Mouse (Mus musculus): ENCODE measurements at regions not wholly inside any gene's neighbourhood (a gene's known extent, or its start where the extent isn't known, plus 50 kb on each side); places are given as distances from the start of the nearest gene placed in this dataset.
"Not testable (repeated sequence)": the region's sequence is repeated elsewhere in the genome, so short reads cannot be mapped to it uniquely, and the experiment has no call there.

GRCm38 (mm10) chr13:7967886-7968285 is 234.8 kb upstream of the Adarb2 start:
- DNase-seq = no peak

DNA sequence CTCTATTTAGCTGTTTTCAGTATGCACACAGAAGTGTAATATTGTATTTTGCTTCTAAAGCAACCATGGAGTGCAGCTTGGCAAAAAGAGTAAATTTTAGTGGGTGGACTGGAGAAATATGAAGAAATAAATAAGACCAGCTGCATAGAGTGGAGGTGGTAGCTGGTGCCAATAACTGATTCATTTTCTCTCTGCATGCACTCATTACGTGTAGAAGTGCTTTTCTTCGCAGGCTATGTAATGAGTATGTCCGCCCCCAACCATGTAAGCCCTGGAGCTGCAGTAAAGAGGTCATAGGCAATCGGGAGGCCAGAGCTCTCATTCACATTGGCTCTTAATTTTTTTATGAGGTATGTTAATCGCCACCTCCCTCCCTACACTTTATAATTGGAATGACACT is 208.5 kb upstream of the Adarb2 start:
- no peak for DNase-seq

DNA sequence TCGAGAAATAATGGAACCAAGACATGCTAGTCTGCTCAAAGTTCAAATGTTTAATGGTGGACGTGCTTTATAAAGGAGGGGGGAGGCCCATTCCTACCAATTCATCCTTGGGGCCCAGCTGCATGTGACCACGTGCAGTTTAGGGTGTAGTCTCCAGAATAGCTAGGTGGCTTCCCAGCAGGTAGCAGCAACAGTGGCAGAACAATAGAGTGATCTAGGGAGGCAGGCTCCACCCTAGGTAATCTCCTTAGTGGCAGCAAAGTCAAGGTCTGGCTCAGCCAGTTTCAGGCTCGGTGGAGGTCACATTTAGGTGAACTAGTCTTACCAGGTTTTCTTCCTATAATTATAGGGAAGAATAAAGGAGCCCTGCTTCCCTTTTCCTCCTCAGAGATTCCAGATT is 172.6 kb upstream of the Adarb2 start:
- DNase-seq = not testable (repeated sequence)

GRCm38 (mm10) chr13:8050930-8051495 is 151.7 kb upstream of the Adarb2 start:
- DNase-seq = no peak

- no peak for DNase-seq
Measured at GRCm38 (mm10) chr13:8056122-8056818, 146.4 kb upstream of the Adarb2 start.

DNA sequence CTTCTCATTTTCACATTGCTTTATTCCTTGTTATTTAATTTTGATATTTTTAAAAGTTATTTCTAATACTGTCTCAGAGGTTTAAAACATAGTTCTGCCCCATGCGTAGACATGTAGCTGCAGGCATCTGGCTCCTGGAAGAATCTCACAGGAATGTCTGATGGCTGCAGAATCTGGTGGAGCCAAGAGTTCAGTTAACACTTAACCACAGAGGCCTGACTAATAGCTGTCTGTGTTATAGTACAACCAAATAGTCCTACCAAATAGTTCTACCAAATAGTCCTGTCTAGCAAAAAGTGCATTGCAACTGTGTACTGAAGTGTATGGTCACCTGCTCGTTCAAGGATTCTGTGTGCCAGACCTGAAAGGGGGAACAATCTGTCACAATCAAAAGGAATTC is 115.5 kb upstream of the Adarb2 start:
- peak; percentile 3 for DNase-seq

GRCm38 (mm10) chr13:8089519-8089918 is 113.1 kb upstream of the Adarb2 start:
- no peak for DNase-seq

DNA sequence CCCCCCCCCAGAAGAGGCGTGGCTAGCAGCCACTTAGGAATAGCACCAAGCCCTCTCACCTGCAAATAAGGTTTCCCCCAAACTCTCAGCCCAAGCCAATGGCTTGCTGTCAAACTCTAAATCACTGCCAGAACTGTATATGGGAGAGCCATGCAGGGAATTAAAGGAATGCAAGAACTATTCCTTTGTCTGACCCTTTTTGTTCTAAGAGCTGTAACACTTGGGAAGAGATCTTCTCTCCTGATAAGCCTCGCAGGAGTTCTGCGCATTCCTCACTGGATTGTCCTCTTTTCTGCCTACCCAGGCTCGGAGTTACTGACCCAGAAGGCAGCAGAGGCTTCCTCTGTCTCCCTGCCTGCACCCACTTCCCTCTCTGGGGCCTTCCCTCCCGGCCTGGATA is 94.0 kb upstream of the Adarb2 start:
- no peak for DNase-seq

DNA sequence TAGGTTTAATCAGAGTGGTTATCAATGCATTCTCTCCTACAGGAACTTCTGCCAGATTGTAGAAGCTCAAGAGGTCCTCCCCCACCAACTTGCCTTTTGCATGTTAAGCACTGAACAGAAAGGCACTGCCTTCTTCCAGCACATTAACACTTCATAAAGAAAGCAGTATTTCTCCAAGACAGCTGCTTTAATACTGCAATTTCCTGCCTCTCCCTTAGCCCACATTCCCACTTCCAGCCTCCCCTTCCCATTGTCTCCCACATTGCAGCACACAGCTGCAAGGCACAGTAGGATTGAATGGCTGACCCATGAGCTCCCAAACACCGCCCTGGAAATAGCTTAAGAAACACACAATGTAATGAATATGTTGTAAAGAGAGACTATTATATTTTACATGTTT is 89.7 kb upstream of the Adarb2 start:
- no peak for DNase-seq

DNA sequence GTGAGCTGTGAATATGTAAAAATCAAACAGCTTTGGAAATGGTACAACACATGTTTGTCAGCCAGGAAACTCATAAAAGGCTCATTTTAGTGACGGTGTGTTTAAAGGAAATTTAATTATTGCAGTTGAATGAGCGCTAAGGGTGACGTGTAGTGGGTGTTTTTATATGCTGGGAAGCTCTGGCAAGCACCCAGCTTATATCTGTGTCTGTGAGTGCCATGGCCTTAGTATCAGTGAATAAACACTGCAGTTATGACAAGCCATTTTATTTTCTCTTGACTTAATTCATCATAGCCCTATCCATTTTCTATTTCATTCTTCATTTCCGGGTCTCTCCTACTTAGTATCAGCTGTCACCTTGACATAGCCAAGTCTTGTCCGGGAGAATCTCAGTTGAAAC is 83.7 kb upstream of the Adarb2 start:
- no peak for DNase-seq

DNA sequence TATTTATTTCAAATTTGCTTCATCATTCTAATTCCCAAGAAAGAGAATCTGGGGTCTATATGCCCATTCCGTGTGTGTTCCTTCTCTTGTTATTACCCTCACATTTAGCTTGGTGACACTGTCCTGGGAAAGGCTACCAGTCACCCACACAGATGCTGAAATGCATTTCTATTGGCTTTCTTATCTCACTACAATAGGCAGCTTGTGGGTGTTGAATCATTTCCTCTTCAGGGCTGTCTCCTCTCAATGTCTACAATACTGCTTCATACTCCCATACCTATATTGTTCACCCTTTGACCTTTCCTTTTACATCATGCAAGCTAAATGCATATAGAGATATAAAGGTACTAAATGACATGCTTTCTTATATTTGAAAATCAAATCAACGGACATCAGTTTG is 82.7 kb upstream of the Adarb2 start:
- DNase-seq = no peak

GRCm38 (mm10) chr13:8134764-8135163 is 67.9 kb upstream of the Adarb2 start:
- no peak for DNase-seq

- DNase-seq = no peak
Measured at GRCm38 (mm10) chr13:8139396-8139795, 63.3 kb upstream of the Adarb2 start.

DNA sequence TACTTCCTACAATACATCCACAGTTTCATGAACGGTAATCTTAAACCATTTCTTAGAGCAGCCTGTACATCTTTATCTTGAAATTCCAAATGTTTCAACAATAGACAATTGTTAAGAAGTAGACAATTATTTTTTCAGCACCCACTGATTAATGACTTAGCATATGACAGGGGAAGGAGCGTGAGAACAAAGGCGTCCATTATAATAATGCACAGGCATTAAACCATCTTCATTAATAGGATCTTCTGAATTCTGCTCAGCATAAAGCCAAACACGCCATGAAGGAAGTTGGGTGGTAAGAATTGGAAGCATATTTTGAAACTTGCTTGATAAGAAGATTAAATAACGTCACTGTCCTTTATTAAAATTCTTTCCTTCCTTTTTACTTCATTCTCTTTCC is 50.5 kb upstream of the Adarb2 start:
- DNase-seq = no peak
